Mouse (Mus musculus): ENCODE measurements around the gene Cyb5r2.

GRCm38 (mm10) chr7:107708491-107709112 is 49.2 kb downstream of the Cyb5r2 start:
- TF ChIP-seq CTCF (IDR thresholded peaks at IDR 0.05; ENCODE audit: control insufficient read depth, insufficient read depth, insufficient read length) (no peak), CEBPB (IDR thresholded peaks at IDR 0.05; ENCODE audit: low read depth) (no peak), MAX (IDR thresholded peaks at IDR 0.05) (no peak), USF1 (IDR thresholded peaks at IDR 0.05; ENCODE audit: low read depth) (no peak), MYOG (IDR thresholded peaks at IDR 0.05; ENCODE audit: control insufficient read depth, extremely low read depth, insufficient read length) (no peak), FOSL1 (IDR thresholded peaks at IDR 0.05; ENCODE audit: insufficient read depth, low read length, poor library complexity, severe bottlenecking) (no peak)
